Comparison of ENCODE assay signal across 7 mouse cellular contexts in the genomic region with DNA sequence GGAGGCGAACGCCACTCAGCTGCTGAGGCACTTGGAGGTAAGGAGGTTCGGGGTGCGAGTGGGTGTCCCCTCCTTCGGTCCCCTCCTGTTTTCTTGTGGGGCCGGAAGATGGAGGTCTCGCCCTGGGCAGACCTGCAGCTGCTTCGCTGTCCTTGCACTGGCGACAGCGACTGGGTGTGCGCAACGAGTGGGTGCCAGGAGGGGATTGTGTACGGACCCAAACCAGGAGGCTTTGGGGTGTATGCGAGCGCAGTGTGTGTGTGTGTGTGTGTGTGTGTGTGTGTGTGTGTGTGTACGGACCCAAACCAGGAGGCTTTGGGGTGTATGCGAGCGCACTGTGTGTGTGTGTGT. TPM values are rescaled to one million over a fixed set of nuclear protein-coding genes. Genes with fewer than 3 reads are reported as not detected.
DNase-seq lines count a peak whose midpoint lies in the region; ATAC-seq and TF ChIP-seq lines count a peak whose summit lies in the region.

No protein-coding gene starts in this region.

- 3% methylated on average over 18 of the region's 18 CpGs for WGBS in forebrain, postnatal 0 days
- WGBS in liver, postnatal 0 days (ENCODE audit: insufficient replicate concordance) = under 1% methylated on average over 18 of the region's 18 CpGs

- H3K9ac ChIP-seq in forebrain, postnatal 0 days = peak overlapping the region; percentile 92
- H3K9ac ChIP-seq in liver, postnatal 0 days (replicated peaks) = peak overlapping the region; percentile 94

- no peak overlapping the region for H3K27ac ChIP-seq in forebrain, postnatal 0 days (ENCODE audit: low read depth, low read length)
- peak overlapping the region; percentile 31; the same call in 1 of the 2 replicates for H3K27ac ChIP-seq in liver, postnatal 0 days (ENCODE audit: low read depth)

- H3K27me3 ChIP-seq in E14TG2a.4 (ENCODE audit: insufficient read depth, low read length) = no peaks in the 10 kb centered on the region
- no peaks in the 10 kb centered on the region for H3K27me3 ChIP-seq in forebrain, postnatal 0 days (ENCODE audit: insufficient read depth, low read length)
- no peaks in the 10 kb centered on the region for H3K27me3 ChIP-seq in liver, postnatal 0 days (ENCODE audit: insufficient read depth, low read length)

- peaks cover 29% of the 10 kb centered on the region for H3K4me1 ChIP-seq in E14TG2a.4 (replicated peaks; ENCODE audit: low read depth, low read length)
- H3K4me1 ChIP-seq in forebrain, postnatal 0 days (ENCODE audit: insufficient read depth) = peaks cover 10% of the 10 kb centered on the region; the same call in 1 of the 2 replicates
- peaks cover 14% of the 10 kb centered on the region; the same call in 1 of the 2 replicates for H3K4me1 ChIP-seq in liver, postnatal 0 days (ENCODE audit: insufficient read depth)

- H3K36me3 ChIP-seq in E14TG2a.4 (ENCODE audit: insufficient read depth, low read length) = peaks cover 39% of the 10 kb centered on the region
- H3K36me3 ChIP-seq in forebrain, postnatal 0 days (ENCODE audit: insufficient read depth) = no peaks in the 10 kb centered on the region
- H3K36me3 ChIP-seq in liver, postnatal 0 days (replicated peaks; ENCODE audit: insufficient read depth, low read length) = peaks cover 7% of the 10 kb centered on the region

- H3K4me3 ChIP-seq in E14TG2a.4 (replicated peaks; ENCODE audit: low read length) = peak overlapping the region; percentile 96
- H3K4me3 ChIP-seq in forebrain, postnatal 0 days (ENCODE audit: low read depth, low read length) = peak overlapping the region; percentile 75
- peak overlapping the region; percentile 91 for H3K4me3 ChIP-seq in liver, postnatal 0 days (ENCODE audit: low read depth, low read length)

- peak; percentile 9 for ATAC-seq in CD4-positive, CD25-positive, alpha-beta regulatory T cell, adult 4 months
- ATAC-seq in forebrain, postnatal 0 days = peak; percentile 0; the same call in 1 of the 2 replicates
- peak; percentile 24 for ATAC-seq in liver, postnatal 0 days

- H3K9me3 ChIP-seq in E14TG2a.4 (ENCODE audit: low read length) = no peaks in the 10 kb centered on the region
- H3K9me3 ChIP-seq in forebrain, postnatal 0 days (ENCODE audit: low read length) = no peaks in the 10 kb centered on the region
- no peaks in the 10 kb centered on the region for H3K9me3 ChIP-seq in liver, postnatal 0 days (ENCODE audit: low read length)

- TF ChIP-seq CTCF in E14TG2a.4 (conservative IDR thresholded peaks at IDR 0.05; ENCODE audit: low read length) = no peak
- TF ChIP-seq CTCF in forebrain, postnatal 0 days (IDR thresholded peaks at IDR 0.05; ENCODE audit: low read depth) = no peak
- no peak for TF ChIP-seq CTCF in liver, postnatal 0 days (IDR thresholded peaks at IDR 0.05; ENCODE audit: low read depth)

- H3K4me2 ChIP-seq in forebrain, postnatal 0 days (ENCODE audit: low read depth) = peak overlapping the region; percentile 82
- peak overlapping the region; percentile 75 for H3K4me2 ChIP-seq in liver, postnatal 0 days (ENCODE audit: low read depth, low read length)

- no peak for DNase-seq in forebrain, postnatal 0 days
- DNase-seq in liver, postnatal 0 days = no peak
- DNase-seq in left cerebral cortex, adult 8-10 months (ENCODE audit: low spot score in 2 of 2) = no peak
- no peak for DNase-seq in adipocyte (ENCODE audit: low spot score)
- no peak for DNase-seq in layer of hippocampus, adult 18-20 months (ENCODE audit: low spot score in 2 of 2)

- no peak for TF ChIP-seq EP300 in liver, postnatal 0 days (IDR thresholded peaks at IDR 0.05; ENCODE audit: low read depth)

RNA-seq across cellular contexts. Expression of gene Cip2a, which starts 0.3 kb away (rescaled TPM):
- polyA plus RNA-seq in CD4-positive, CD25-positive, alpha-beta regulatory T cell, adult 4 months (2017; shearing (Covaris generic)) = 1 to 10 TPM; 4.5 to 5.5 TPM
- 7.3 and 10.4 TPM in 2 replicates for total RNA-seq in forebrain, postnatal 0 days (2014; rRNA removed)
- 4.1 and 4.3 TPM in 2 replicates for polyA plus RNA-seq in forebrain, postnatal 0 days (2015; fragmentation: Nextera tagmentation; extraction: Ambion mirVana)
- 6.0 and 6.2 TPM in 2 replicates for polyA plus RNA-seq in liver, postnatal 0 days (2015; fragmentation: Nextera tagmentation; extraction: Ambion mirVana)
- 1 to 10 TPM; 2.0 to 4.7 (median 2.5) TPM for total RNA-seq in left cerebral cortex, adult 8-10 months (2022)
- 1 to 10 TPM; 1.0 to 1.7 TPM for total RNA-seq in layer of hippocampus, adult 18-20 months (2021)

RNA-seq across cellular contexts. Expression of gene Dzip3, which starts 0.4 kb away (rescaled TPM):
- 1 to 10 TPM; 5.4 to 5.6 TPM for polyA plus RNA-seq in CD4-positive, CD25-positive, alpha-beta regulatory T cell, adult 4 months (2017; shearing (Covaris generic))
- total RNA-seq in forebrain, postnatal 0 days (2014; rRNA removed) = 129 and 149 TPM in 2 replicates
- polyA plus RNA-seq in forebrain, postnatal 0 days (2015; fragmentation: Nextera tagmentation; extraction: Ambion mirVana) = 35.8 and 46.7 TPM in 2 replicates
- 2.2 and 2.6 TPM in 2 replicates for polyA plus RNA-seq in liver, postnatal 0 days (2015; fragmentation: Nextera tagmentation; extraction: Ambion mirVana)
- 10 to 100 TPM; 69.6 to 87.9 (median 78.7) TPM for total RNA-seq in left cerebral cortex, adult 8-10 months (2022)
- 10 to 100 TPM; 77.4 to 81.7 TPM for total RNA-seq in layer of hippocampus, adult 18-20 months (2021)
